Mouse (Mus musculus): ENCODE measurements around the gene Slc22a23.

GRCm38 (mm10) chr13:34317051-34317450 lies 27.9 kb downstream of the Slc22a23 start:
- TF ChIP-seq CTCF (IDR thresholded peaks at IDR 0.05; ENCODE audit: insufficient read depth, low read depth, low read length) (no peak), POLR2A (IDR thresholded peaks at IDR 0.05; ENCODE audit: insufficient read depth, low read depth, low read length) (no peak)
